Mouse (Mus musculus) myocyte (in vitro differentiated cells): ENCODE measurements around the gene Syngr2.

Source experiments
- CEBPB ChIP-seq: IDR thresholded peaks from 2 replicates; pipeline ENCODE4 v1.6.1; 2011; ENCODE audit warnings: mild to moderate bottlenecking, moderate library complexity; ENCODE audit not compliant: poor library complexity, insufficient read depth, severe bottlenecking
- E2F4 ChIP-seq: IDR thresholded peaks from one replicate; pipeline ENCODE4 v1.6.1; 2011; ENCODE audit warnings: mild to moderate bottlenecking, control low read depth, moderate library complexity; ENCODE audit not compliant: insufficient read depth
- MAX ChIP-seq: IDR thresholded peaks from one replicate; pipeline ENCODE4 v1.6.1; 2011; ENCODE audit warnings: low read depth, mild to moderate bottlenecking, control low read depth
- MYOD1 ChIP-seq, 3 experiments: IDR thresholded peaks; one replicate each; pipeline ENCODE4 v1.6.1; 2011; ENCODE audit warnings: control low read depth in 2 of 3, low read depth in 2 of 3, mild to moderate bottlenecking in 2 of 3, moderate library complexity in 1 of 3; ENCODE audit not compliant: insufficient read length in 2 of 3, control insufficient read depth in 1 of 3
- POLR2A ChIP-seq: IDR thresholded peaks from one replicate; pipeline ENCODE4 v1.6.1; 2011; ENCODE audit warnings: low read depth, mild to moderate bottlenecking, control low read depth, moderate library complexity; ENCODE audit not compliant: insufficient read length
- POLR2AphosphoS2 ChIP-seq: IDR thresholded peaks from one replicate; pipeline ENCODE4 v1.6.1; 2011; ENCODE audit warnings: low read depth, control low read depth; ENCODE audit not compliant: insufficient read length
- REST ChIP-seq: IDR thresholded peaks from one replicate; pipeline ENCODE4 v1.6.1; 2011; ENCODE audit warnings: mild to moderate bottlenecking, control low read depth, moderate library complexity; ENCODE audit not compliant: insufficient read depth, insufficient read length
- SRF ChIP-seq: IDR thresholded peaks from one replicate; pipeline ENCODE4 v1.6.1; 2011; ENCODE audit warnings: low read depth; ENCODE audit not compliant: control insufficient read depth, insufficient read length
- TCF12 ChIP-seq: IDR thresholded peaks from one replicate; pipeline ENCODE4 v1.6.1; 2011; ENCODE audit warnings: mild to moderate bottlenecking, control low read depth; ENCODE audit not compliant: poor library complexity, insufficient read depth, severe bottlenecking
- TCF3 ChIP-seq: IDR thresholded peaks from one replicate; pipeline ENCODE4 v1.6.1; 2011; ENCODE audit warnings: low read depth, control low read depth; ENCODE audit not compliant: insufficient read length
- USF1 ChIP-seq: IDR thresholded peaks from one replicate; pipeline ENCODE4 v1.6.1; 2011; ENCODE audit warnings: low read depth, mild to moderate bottlenecking, control low read depth, moderate library complexity

DNA sequence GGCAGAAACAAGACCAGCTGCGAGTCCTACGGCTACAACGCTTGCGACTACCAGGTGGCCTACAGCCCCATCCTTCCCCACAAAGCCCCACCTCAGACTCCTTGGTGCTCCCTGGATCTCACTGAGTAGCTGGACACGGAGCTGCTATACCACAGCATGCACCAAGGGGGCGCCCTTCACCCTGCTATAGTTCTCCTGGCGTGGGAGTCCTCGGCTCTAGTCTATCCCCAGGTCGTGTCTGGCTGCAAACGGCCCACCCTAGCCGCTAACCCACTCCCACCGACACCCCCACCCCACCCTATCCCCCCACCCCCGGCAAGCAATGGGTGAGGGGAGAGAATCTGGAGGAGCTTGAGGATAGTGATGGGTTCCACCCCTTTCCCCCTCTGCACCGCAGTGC, 19.2 kb upstream of the Syngr2 start:
- TF ChIP-seq POLR2AphosphoS2: no peak
- no peak for TF ChIP-seq POLR2A
- no peak for TF ChIP-seq CEBPB
- TF ChIP-seq REST: no peak
- TF ChIP-seq USF1: no peak
- no peak for TF ChIP-seq MYOD1 (IDR thresholded peaks at IDR 0.05; ENCODE audit: control insufficient read depth in 1 of 3, insufficient read length in 2 of 3, low read depth in 2 of 3)
- no peak for TF ChIP-seq MAX
- no peak for TF ChIP-seq SRF
- TF ChIP-seq E2F4: no peak
- no peak for TF ChIP-seq TCF12
- no peak for TF ChIP-seq TCF3
